Mouse (Mus musculus) kidney, adult 2 months (tissue): Measurements from ENCODE around the gene Pogk. TPM values are rescaled to one million over a fixed set of nuclear protein-coding genes. Genes with fewer than 3 reads are reported as not detected.

Source experiments
- DNase-seq: peaks from one replicate; pipeline ENCODE4 v3.0.0; 2021
- H3K27ac ChIP-seq: fragments of 200-500 bp; 2 replicates; pipeline ENCODE4 v1.5.1; 2012; ENCODE audit warnings: low read depth, low read length, control low read depth, inconsistent platforms; ENCODE audit not compliant: insufficient read depth
- H3K27me3 ChIP-seq: fragments of 200-500 bp; replicated peaks from 2 replicates; pipeline ENCODE4 v1.6.1; 2012; ENCODE audit warnings: mild to moderate bottlenecking, moderate library complexity, low read length, inconsistent platforms; ENCODE audit not compliant: control insufficient read depth, insufficient read depth
- H3K36me3 ChIP-seq: fragments of 200-500 bp; 2 replicates; pipeline ENCODE4 v1.6.1; 2012; ENCODE audit warnings: mild to moderate bottlenecking, moderate library complexity, low read length, inconsistent platforms; ENCODE audit not compliant: control insufficient read depth, insufficient read depth
- H3K4me1 ChIP-seq: fragments of 200-500 bp; 2 replicates; pipeline ENCODE4 v1.6.1; 2011; ENCODE audit warnings: low read length; ENCODE audit not compliant: control insufficient read depth, insufficient read depth
- H3K4me3 ChIP-seq: fragments of 200-500 bp; 2 replicates; pipeline ENCODE4 v1.5.1; 2011; ENCODE audit warnings: mild to moderate bottlenecking, low read depth, low read length, control low read depth; ENCODE audit not compliant: insufficient read depth
- CTCF ChIP-seq: fragments of 200-500 bp; conservative IDR thresholded peaks from 2 replicates; pipeline ENCODE4 v1.5.1; 2011; ENCODE audit warnings: low read depth, mild to moderate bottlenecking, control low read depth, low read length, moderate library complexity, mixed read lengths; ENCODE audit not compliant: insufficient read depth, insufficient read length
- POLR2A ChIP-seq: fragments of 200-500 bp; IDR thresholded peaks from one replicate; pipeline ENCODE4 v1.6.1; 2011; ENCODE audit warnings: low read depth, low read length, control low read depth
- WGBS: fragments of 180-500 bp; shearing (Covaris S2); methylation state at CpG from one replicate; pipeline ENCODE4 v1.1.7; 2018; 5-methylcytosine and 5-hydroxymethylcytosine counted together
- polyA plus RNA-seq: library from polyadenylated mRNA; depleted of rRNA; stranded (reverse); fragments of >200 nt; gene quantifications from 2 replicates; pipeline ENCODE4 v1.2.3, GENCODE M21; 2012

Pogk gene
- polyA plus RNA-seq, 1 experiment: 7.4 TPM

DNA sequence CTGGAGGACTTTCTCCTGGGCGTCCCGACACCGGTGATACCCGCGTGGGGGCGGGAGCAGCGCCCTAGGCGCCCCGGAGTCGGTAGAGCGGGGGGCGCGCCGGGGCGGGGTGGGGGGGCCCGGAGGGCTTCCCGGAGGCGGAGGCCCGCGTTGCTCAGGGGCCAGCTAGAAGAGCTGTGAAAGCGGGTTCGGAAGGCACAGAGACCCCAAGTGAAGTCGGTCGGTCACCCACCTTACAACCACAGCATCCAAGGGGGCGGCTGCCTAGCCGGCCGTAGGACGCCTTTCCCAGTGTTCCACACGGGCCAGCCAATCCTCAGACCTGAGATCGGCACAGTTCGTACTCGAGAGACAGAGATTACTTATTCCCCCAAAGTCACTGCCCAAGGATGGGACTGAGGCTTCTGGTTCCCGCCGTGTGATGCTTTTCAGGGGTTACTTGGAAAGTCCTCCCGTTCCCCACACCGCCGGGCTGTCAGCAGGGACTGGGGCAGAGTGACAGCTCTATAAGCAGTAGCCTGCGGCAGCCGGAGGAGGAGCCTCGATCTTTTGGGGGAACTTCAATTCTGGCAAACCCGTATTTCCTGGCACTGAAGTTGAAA lies 29.9 kb downstream of the Pogk start:
- DNase-seq: peak; percentile 61

DNA sequence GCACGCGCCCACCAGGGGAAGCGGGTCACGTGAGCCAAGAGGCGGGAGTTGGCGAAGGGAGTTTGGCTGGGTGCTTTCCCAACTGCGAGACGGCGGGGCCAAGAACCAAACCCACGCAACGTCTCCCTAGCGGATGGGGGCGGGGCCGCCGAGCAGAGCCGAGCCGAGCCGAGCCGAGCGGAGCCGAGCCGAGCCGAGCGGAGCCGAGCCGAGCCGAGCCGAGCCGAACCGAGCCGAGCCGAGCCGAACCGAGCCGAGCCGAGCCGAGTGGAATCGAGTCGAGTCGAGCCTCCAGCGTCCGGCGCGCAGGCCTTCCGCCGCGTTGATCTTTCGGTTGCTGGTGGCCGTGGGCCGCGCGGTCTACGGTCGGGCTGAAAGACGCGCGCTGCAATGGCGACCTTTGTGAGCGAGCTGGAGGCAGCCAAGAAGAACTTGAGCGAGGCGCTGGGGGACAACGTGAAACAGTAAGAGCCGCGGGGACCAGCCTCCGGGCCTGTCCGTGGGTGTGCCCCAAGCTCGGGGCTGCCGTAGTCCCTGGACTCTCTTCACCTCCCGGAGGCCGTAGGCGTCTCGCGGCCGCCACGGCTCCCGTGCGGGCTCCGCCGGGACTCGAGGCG lies 30.5 kb downstream of the Pogk start, which contains the start of gene Tada1:
Gene Tada1 (plus strand): TSS at position 85 of the 617 bp plus-strand sequence.
- H3K4me1 ChIP-seq: peaks cover 10% of the 10 kb centered on the region; the same call in 1 of the 2 replicates
- H3K4me3 ChIP-seq: peak within 1 kb of the TSS; percentile 82
- TF ChIP-seq CTCF (no peak), POLR2A (no peak)
- no peaks in the 10 kb centered on the region for H3K27me3 ChIP-seq
- DNase-seq: peak; percentile 97
- WGBS: under 1% methylated on average over 81 of the region's 81 CpGs
- peak within 1 kb of the TSS; percentile 92 for H3K27ac ChIP-seq
- no peaks in the 10 kb centered on the region for H3K36me3 ChIP-seq

More for the DNA sequence above, 29.9 kb downstream of the Pogk start:
- Histone ChIP-seq H3K36me3 (no peaks in the 10 kb centered on the region), H3K27ac (peak overlapping the region; percentile 92), H3K4me3 (peak overlapping the region; percentile 82), H3K4me1 (peaks cover 10% of the 10 kb centered on the region; the same call in 1 of the 2 replicates), H3K27me3 (no peaks in the 10 kb centered on the region)
- TF ChIP-seq POLR2A (no peak), CTCF (no peak)
- 1% methylated on average over 41 of the region's 41 CpGs for WGBS

DNA sequence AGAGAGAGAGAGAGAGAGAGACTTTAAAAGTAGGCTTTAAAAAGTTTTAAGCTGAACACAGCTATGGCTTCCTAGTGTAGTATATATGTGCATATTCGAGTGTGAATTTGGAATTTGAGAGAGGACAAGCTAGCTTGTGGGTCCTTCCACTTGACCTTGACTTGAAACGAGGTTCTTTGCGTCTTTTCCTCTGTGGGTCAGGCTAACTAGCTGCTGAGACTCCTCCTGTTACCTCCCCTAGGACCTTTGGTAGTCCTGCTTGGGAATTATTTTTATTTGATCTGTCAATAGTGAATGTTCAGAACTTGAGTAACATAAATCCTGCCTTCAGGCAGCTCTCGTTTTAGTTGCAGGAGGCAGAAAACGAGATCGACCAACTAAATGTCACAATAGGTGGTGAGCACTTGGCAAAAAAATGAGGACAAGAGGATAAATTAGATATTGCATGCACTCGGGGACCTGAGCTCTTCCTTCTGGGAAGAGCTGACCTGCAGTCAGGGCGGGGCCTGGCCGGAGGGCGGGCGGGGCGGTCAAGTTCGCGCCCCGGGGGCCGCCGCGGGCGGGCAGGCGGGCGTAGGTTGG lies 31.1 kb downstream of the Pogk start:
- TF ChIP-seq POLR2A (no peak), CTCF (no peak)
- no peak for DNase-seq
- Histone ChIP-seq H3K27me3 (no peaks in the 10 kb centered on the region), H3K27ac (peak overlapping the region; percentile 67), H3K4me3 (peak overlapping the region; percentile 45), H3K4me1 (peaks cover 10% of the 10 kb centered on the region; the same call in 1 of the 2 replicates), H3K36me3 (no peaks in the 10 kb centered on the region)
- WGBS: 3% methylated on average over 21 of the region's 21 CpGs

DNA sequence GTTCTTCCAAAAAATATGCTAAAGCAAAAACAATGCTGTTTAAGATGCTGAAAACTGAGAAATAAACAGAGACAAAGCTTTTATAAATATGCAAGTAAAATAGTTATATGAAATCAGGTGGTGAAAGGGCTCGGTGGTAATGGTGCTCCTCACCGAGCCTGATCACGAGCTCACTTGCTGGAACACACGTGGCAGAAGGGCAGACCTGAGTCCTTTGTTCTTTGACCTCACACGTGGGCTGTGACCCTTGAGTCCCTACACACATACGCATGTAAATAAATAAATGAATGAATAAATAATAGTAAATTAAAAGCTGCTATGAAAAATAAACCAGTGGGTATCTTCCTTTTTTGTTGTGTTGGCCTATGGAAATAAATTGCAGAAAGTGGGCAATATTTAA lies 32.5 kb downstream of the Pogk start:
- Histone ChIP-seq H3K4me3 (no peak overlapping the region), H3K27me3 (no peaks in the 10 kb centered on the region), H3K27ac (no peak overlapping the region), H3K4me1 (peaks cover 10% of the 10 kb centered on the region; the same call in 1 of the 2 replicates), H3K36me3 (no peaks in the 10 kb centered on the region)
- TF ChIP-seq POLR2A: no peak
- 52% methylated on average over 6 of the region's 6 CpGs for WGBS
- peak; percentile 56 for DNase-seq

DNA sequence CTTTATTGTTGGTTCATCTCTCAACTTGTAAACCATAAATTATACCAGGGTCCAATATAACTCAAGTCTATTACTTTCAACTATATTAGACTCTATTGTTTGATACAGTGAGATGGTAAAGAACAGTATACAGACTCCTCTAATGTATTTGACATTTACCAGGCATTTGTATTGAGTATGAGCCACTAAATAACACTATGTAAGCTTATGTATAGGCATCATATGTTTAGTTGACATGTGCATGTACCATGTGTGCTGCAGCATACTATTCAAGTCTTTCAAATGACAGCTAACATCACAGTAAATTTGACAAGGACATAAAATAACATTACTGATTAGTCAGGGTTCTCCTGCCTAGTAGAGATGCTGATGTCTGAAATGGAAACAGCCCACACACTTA lies 46.5 kb downstream of the Pogk start:
- H3K4me3 ChIP-seq: no peak overlapping the region
- DNase-seq: no peak
- no peaks in the 10 kb centered on the region; the same call in 1 of the 2 replicates for H3K27me3 ChIP-seq
- TF ChIP-seq CTCF (no peak), POLR2A (no peak)
- H3K27ac ChIP-seq: no peak overlapping the region
- H3K36me3 ChIP-seq: no peaks in the 10 kb centered on the region
- H3K4me1 ChIP-seq: no peaks in the 10 kb centered on the region

DNA sequence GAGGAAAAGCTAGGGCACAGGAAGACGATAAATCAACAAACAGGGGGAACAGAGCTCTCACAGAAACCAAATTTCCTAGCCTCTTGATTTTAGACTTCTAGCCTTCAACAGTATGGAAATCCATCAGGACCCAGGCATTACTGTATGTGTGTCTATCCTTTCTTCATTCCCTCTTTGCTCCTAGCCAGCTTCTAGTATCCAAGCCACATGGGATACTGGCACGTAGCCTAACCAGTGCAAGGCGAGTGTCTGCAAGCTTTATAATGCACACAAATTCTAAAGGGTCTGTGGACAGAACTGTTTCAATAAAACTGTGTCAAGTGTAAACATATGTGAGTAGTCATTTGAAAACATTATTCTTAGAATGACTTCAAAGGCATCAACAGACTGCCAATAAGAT lies 47.0 kb downstream of the Pogk start:
- DNase-seq: no peak
- Histone ChIP-seq H3K36me3 (no peaks in the 10 kb centered on the region), H3K27me3 (no peaks in the 10 kb centered on the region; the same call in 1 of the 2 replicates), H3K4me1 (no peaks in the 10 kb centered on the region), H3K27ac (no peak overlapping the region), H3K4me3 (no peak overlapping the region)
- WGBS: 74% methylated on average over 3 of the region's 3 CpGs
- TF ChIP-seq CTCF (no peak), POLR2A (no peak)

DNA sequence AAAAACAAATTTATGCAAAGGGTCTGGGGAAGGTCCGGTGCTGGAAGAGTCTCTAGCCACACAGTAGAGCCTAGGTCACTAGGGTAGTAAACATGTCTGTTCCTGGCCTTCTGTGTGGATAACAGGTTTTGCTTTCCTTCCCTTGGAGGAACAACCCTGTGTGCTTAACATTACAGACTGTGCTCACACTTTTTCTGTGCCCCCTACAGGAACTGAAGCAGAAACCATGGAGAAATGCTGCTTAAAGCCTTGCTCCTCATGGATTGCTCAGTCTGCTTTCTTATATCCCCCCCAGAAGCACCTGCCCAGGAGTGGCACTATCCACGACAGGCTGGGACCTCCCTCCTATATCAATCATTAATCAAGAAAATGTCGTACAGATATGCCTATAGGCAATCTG lies 47.8 kb downstream of the Pogk start:
- no peak overlapping the region for H3K4me3 ChIP-seq
- no peak overlapping the region for H3K27ac ChIP-seq
- DNase-seq: no peak
- H3K4me1 ChIP-seq: no peaks in the 10 kb centered on the region
- no peaks in the 10 kb centered on the region; the same call in 1 of the 2 replicates for H3K27me3 ChIP-seq
- no peaks in the 10 kb centered on the region for H3K36me3 ChIP-seq
- 47% methylated on average over 3 of the region's 3 CpGs for WGBS
- TF ChIP-seq POLR2A (no peak), CTCF (no peak)
